Mouse (Mus musculus) large intestine, adult 2 months (tissue): ENCODE measurements around the gene Chrnd. TPM values are rescaled to one million over a fixed set of nuclear protein-coding genes. Genes with fewer than 3 reads are reported as not detected.

Experiments
- DNase-seq: peaks from one replicate; pipeline ENCODE4 v3.0.0-alpha.2; 2012; ENCODE audit warnings: low read depth, low spot score
- WGBS: fragments of 180-500 bp; shearing (Covaris S2); methylation state at CpG from one replicate; pipeline ENCODE4 v1.1.7; 2018; 5-methylcytosine and 5-hydroxymethylcytosine counted together
- polyA plus RNA-seq: library from polyadenylated mRNA; depleted of rRNA; stranded (reverse); fragments of >200 nt; gene quantifications from 2 replicates; pipeline ENCODE4 v1.2.3, GENCODE M21; 2012; rRNA removed

The Chrnd gene
- polyA plus RNA-seq, 1 experiment = not detected

DNA sequence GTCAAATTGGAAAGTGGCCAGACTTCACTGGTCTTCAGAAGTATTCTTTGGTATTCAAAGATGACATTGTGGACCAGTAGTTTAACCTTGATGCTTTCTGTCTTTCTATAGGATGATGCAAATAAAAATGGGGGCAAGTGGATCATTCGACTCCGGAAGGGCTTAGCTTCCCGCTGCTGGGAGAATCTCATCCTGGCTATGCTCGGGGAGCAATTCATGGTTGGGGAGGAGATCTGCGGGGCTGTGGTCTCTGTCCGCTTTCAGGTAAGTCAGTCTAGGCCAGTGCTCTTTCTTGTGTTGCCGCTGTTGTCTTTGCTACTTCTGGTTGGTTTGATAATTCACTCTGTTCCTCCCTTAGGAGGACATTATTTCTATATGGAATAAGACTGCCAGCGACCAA is 35.3 kb downstream of the Chrnd start:
- 96% methylated on average over 8 of the region's 8 CpGs for WGBS
- no peak for DNase-seq

DNA sequence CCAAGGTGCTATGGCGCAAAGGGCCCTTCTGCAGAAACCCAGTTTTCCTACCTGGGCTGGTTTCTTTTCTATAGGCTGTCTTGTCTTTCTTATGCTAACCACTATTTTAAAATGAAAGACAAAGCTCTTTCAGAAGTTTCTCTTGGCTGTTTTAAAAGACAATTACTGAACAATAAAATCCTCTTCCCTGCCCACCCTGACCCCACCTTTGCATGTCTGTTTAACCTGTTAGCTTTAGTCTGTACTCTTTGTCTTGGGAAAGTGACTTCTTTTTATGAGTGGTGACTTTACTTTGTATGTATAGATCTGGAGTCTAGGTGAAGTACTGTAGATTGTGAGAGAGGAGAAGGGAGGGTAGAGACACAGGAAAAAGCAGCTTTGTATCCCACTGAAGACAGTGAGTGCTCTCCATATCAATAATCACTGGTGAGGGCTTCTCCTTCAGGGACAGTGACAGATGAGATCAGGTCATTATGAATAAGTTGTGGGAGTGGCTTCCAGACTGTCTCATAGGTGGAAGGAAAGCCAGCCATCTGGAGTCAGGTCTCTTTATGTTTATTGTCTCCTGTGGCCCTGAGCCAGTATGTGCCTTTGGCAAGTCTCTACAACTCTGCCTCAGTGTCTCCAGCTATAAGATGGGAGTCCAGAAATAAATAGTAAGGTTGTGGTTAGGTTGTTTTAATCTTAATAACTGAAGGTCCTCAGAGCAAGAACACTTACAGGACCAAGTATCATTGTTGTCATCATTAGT is 36.2 kb downstream of the Chrnd start:
- WGBS = 97% methylated on average over 1 of the region's 1 CpGs
- no peak for DNase-seq

DNA sequence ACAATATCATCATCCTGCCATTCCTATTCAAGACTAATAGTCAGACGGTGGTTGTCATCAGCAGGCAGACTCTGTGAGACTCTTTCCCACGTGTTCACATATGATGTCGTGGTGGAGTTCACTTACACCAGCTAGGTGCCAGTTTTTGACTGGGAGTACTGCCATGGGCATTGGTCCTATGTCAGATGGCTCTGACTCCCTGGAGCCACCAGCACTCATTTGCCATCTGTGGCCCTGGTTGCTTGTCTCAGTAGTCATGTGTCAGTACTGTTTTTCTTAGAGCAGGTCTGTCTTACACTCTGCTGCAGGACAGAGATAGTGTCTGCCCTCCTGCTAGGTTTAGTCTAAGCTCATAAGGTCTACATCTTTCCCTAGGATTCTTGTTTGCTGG is 36.7 kb downstream of the Chrnd start:
- DNase-seq = no peak
- WGBS = 91% methylated on average over 3 of the region's 3 CpGs

DNA sequence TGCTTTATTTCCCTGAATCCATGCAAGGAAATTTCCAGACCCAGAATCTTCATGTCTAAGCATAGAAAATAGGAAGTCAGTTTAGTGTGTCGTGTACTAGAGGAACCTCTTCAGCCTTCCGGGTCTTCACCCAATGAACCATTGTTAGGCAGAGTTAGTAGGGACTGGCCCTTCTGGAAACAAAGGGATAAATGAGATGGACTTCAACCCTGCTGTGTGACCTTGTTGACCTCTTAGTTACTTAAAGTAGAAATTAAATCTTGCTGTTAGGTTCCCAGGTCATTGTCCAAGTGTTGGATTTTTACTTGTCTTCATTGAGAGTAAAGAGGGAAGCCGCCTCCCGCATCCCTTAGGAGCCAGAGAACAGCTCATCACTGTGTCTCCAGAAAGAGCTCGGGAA is 40.2 kb downstream of the Chrnd start:
- DNase-seq = no peak
- WGBS = 86% methylated on average over 5 of the region's 5 CpGs

DNA sequence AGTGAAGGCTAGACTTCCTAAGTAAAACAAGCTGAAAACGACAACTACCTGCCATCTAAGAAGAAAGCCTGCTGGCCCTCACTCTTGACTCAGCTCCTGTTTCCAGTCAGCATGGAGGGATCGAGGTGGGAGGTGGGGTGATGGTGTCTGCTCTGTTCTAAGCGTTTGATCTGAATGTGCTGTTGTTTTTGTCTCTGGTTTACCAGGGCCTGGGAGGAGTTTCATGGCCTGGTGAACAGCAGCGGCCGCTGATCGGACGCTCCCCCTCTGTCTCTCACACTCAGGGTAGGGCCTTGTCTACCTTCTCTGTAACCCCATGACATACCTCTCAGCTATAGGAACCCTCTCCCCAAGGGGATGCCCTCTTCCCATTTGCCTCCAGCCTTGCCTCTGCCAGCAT is 41.8 kb downstream of the Chrnd start:
- 74% methylated on average over 7 of the region's 7 CpGs for WGBS
- DNase-seq = no peak

DNA sequence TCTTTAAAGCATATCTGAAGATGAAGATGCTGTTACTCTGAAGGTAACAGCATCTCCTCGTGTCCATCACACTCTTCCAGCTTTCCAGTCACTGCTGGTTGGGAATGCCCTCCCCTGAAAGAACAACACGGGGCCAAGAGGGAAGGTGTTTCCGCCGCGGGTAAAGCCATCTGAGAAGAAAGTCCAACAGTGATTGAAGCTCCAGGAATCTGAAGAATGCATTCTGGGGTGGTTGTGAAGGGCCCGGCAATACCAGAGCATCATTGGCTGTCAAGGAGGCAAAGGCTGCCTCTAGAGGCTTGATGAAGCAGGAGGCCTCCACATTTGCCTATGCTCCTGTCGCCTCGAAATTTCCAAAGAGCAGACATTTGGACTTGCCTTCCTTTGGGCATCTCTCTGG is 48.6 kb downstream of the Chrnd start:
- no peak for DNase-seq
- 69% methylated on average over 8 of the region's 8 CpGs for WGBS

DNA sequence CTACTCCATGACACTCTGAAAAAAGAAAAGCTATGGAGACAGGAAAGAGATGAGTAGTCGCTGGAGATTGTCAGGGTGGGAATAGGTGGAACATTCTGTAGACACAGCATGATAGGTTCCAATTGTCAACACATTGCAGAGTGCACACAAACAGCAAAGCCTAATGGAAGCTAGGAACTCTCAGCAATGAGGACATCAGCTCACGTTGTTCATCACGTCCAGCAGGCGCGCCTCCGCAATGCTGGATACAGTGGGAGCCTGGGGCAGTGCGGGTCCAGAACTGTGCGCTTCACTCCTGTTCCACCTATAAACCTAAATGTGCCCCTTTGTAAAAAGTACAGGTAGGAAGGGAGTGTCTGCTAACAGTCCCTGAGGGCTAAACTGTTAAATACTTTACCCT is 52.6 kb downstream of the Chrnd start:
- WGBS = 88% methylated on average over 8 of the region's 8 CpGs
- DNase-seq = no peak

DNA sequence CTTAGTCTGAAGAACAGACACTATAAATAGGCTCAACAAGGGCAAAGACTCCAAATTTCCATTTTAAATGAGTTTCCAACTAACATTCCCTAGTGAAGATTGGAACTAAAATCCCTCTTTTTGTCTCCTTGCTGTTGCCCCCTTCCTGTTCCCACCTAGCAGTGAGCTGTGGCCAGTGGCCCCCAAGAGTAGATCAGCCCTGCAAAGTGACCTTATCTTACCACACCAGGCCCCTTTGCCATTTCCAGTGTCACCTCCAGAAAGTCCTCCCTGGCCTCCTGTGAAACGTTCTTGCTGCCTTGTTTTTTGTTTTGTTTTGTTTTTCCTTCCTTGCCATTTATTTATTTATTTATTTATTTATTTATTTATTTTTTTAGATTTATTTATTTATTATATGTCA is 55.0 kb downstream of the Chrnd start:
- 5% methylated on average over 1 of the region's 1 CpGs for WGBS
- no peak for DNase-seq

DNA sequence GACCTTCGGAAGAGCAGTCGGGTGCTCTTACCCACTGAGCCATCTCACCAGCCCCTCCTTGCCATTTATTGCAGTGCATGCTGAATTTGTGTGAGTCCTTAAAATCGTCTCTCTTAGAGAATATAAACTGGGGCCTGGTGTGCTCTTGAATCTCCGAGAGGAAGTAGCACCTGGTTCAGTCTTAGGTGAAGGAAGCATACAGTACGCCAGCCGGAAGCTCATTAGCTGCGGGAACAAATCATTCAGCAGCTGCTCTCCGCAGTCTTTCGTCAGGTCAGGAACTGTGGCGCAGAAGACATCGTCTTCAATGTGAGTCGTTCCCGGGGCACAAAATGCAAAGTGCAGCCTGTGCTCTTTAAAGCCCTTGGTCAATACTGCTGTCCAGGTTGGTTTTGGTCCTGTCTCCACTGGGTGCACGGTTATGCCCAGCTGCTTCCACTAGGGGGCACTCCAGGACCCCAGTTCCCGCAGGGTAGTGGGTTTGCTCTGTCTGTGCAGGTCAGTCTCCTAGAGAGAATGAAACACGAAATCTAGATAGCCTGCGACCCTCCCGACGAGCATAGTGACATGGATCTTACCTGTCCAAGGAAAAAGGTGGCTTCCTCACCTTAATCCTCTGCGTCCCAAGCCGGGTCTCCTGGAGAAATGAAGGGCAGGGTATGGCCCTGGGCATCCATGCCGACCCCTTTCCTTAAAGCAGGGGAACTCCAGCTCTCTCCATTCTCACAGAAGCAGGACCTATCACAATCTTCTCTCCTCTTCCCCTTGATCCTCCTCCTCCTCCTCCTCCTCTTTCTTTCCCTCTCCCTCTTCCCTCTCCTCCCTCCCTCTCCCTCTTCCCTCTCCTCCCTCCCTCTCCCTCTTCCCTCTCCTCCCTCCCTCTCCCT is 55.8 kb downstream of the Chrnd start:
- WGBS = 21% methylated on average over 22 of the region's 22 CpGs
- DNase-seq = peak; percentile 37

Other genes with a start within 250 kb of the Chrnd start
- 1.5 and 6.3 TPM in 2 replicates for gene Alppl2, start 100.7 kb upstream of the Chrnd start, polyA plus RNA-seq
- 177 and 718 TPM in 2 replicates for gene Alpi, start 89.0 kb upstream of the Chrnd start, polyA plus RNA-seq
- gene Akp3, start 65.6 kb upstream of the Chrnd start, polyA plus RNA-seq = 0.38 and 0.96 TPM in 2 replicates
- 0.05 and 0.06 TPM in 2 replicates for gene Ecel1, start 34.1 kb upstream of the Chrnd start, polyA plus RNA-seq
- gene Prss56, start 7.3 kb upstream of the Chrnd start, polyA plus RNA-seq = not detected in 2 replicates
- not detected in 2 replicates for gene Chrng, start 14.1 kb downstream of the Chrnd start, polyA plus RNA-seq
- 43.3 and 45.7 TPM in 2 replicates for gene Eif4e2, start 23.3 kb downstream of the Chrnd start, polyA plus RNA-seq
- gene Efhd1, start 73.8 kb downstream of the Chrnd start, polyA plus RNA-seq = 0.51 and 1.3 TPM in 2 replicates
- gene Gigyf2, start 136.4 kb downstream of the Chrnd start, polyA plus RNA-seq = 22.9 and 35.6 TPM in 2 replicates
- gene Kcnj13, start 204.1 kb downstream of the Chrnd start, polyA plus RNA-seq = 2.8 and 18.9 TPM in 2 replicates